Mouse (Mus musculus) cerebellum, adult 2 months (tissue): ENCODE data around the gene Zfp61. TPM values are rescaled to one million over a fixed set of nuclear protein-coding genes. Genes with fewer than 3 reads are reported as not detected.

ENCODE experiments used
- DNase-seq, 2 experiments: peaks; one replicate each; pipeline ENCODE4 v3.0.0; 2021
- H3K27ac ChIP-seq: fragments of 200-500 bp; 2 replicates; pipeline ENCODE4 v1.5.1; 2012; ENCODE audit warnings: low read length, control low read depth, inconsistent platforms; ENCODE audit not compliant: insufficient read depth
- H3K27me3 ChIP-seq: fragments of 200-500 bp; 2 replicates; pipeline ENCODE4 v1.6.1; 2012; ENCODE audit warnings: inconsistent platforms, mild to moderate bottlenecking, low read length, moderate library complexity; ENCODE audit not compliant: control insufficient read depth, insufficient read depth
- H3K4me1 ChIP-seq: fragments of 200-500 bp; 2 replicates; pipeline ENCODE4 v1.6.1; 2011; ENCODE audit warnings: low read length; ENCODE audit not compliant: control insufficient read depth, insufficient read depth
- H3K4me3 ChIP-seq: fragments of 200-500 bp; replicated peaks from 2 replicates; pipeline ENCODE3; 2011; ENCODE audit warnings: mild to moderate bottlenecking, low read depth, low read length, control low read depth; ENCODE audit not compliant: insufficient read depth
- CTCF ChIP-seq: fragments of 200-500 bp; IDR thresholded peaks from 2 replicates; pipeline ENCODE4 v1.5.1; 2011; ENCODE audit warnings: low read depth, mild to moderate bottlenecking, control low read depth, low read length, moderate library complexity, borderline replicate concordance; ENCODE audit not compliant: insufficient read depth
- POLR2A ChIP-seq: fragments of 200-500 bp; IDR thresholded peaks from 2 replicates; pipeline ENCODE4 v1.6.1; 2011; ENCODE audit warnings: low read length, control low read depth, borderline replicate concordance; ENCODE audit not compliant: insufficient read depth
- WGBS: fragments of 180-500 bp; shearing (Covaris S2); methylation state at CpG from one replicate; pipeline ENCODE4 v1.1.7; 2018; 5-methylcytosine and 5-hydroxymethylcytosine counted together
- polyA plus RNA-seq: library from polyadenylated mRNA; depleted of rRNA; stranded (reverse); fragments of >200 nt; gene quantifications from 2 replicates; pipeline ENCODE4 v1.2.3, GENCODE M21; 2012

Gene Zfp61
- polyA plus RNA-seq, 1 experiment, result 36.4 TPM

DNA sequence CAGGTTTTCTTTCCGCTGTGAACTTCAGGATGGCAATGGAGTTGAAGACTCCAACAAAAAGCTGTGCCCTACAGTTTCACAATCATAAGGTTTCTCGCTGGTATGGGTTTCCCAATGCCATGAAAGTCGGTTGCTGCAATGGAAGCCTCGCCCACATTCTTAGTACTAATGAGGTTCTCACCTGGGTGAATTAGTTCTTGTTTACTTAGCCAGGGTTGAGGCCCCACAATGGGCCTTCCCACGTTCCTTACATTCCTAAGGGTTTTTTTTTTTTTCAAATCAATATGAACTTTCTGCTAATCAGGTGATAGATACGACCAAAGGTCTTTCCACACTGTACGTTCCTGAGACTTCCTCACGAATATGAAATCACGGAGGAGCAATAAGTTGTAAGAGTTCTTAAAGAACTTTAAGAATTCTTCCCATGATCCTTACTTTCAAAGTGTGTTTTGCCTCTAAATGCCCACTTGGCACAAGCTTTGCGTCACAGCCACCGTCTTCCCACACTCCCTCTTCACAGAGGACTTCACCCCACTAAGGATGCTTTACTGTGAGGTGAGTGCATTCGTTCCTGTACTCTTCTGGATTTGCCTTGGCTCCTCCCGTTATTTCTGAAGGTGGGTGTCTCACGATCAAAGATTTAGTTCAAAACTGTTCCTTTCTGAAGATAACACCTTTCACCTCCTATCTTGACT lies 26.4 kb upstream of the Zfp61 start:
- Histone ChIP-seq H3K27ac (no peak overlapping the region), H3K4me1 (no peaks in the 10 kb centered on the region), H3K4me3 (no peak overlapping the region), H3K27me3 (no peaks in the 10 kb centered on the region)
- TF ChIP-seq CTCF (no peak), POLR2A (no peak)
- WGBS, result 89% methylated on average over 14 of the region's 14 CpGs
- DNase-seq, result no peak

DNA sequence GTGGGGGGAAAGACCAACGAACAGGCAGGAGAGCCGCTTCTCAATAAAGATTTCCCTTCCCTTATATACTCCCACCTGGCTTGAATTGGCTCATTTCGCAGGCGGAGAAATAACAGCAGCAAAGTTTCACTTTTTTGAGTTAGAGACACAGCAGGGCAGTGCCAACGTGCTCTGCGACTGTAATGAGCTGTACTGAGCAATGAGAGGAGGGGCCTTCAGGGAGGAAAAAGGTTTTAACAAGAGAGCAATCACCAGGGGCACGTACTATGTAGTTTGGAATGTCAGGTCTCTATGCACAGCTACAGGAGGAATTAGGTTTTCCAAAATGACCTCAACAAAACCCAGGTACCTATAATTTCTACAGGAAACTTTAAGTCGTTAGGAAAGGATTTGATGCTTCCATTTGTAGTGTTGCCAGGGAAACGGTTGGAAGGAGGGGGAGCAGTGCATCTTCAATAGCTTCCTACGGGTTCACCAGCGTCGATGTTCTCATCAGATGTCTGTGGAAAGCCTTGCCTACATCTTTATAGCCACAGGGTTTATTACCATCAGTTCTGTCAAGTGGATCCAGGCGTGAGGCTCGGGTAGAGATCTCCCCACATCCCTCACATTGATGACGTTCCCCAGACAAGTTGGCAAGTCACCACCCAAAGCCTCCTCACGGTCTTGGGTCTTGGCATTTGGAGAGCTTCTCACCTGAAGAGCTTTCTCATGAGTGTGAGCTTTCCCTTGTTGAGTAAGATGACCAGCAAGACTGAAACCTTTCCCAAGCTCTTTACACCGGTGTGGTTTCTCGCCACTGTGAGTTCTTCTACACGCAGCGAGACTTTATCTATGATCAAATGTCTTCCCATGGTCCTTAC lies 25.5 kb upstream of the Zfp61 start:
- no peak overlapping the region for H3K27ac ChIP-seq
- 29% methylated on average over 20 of the region's 20 CpGs for WGBS
- TF ChIP-seq POLR2A (no peak), CTCF (no peak)
- H3K4me1 ChIP-seq, result no peaks in the 10 kb centered on the region
- H3K4me3 ChIP-seq, result no peak overlapping the region
- no peaks in the 10 kb centered on the region for H3K27me3 ChIP-seq
- DNase-seq, result no peak

DNA sequence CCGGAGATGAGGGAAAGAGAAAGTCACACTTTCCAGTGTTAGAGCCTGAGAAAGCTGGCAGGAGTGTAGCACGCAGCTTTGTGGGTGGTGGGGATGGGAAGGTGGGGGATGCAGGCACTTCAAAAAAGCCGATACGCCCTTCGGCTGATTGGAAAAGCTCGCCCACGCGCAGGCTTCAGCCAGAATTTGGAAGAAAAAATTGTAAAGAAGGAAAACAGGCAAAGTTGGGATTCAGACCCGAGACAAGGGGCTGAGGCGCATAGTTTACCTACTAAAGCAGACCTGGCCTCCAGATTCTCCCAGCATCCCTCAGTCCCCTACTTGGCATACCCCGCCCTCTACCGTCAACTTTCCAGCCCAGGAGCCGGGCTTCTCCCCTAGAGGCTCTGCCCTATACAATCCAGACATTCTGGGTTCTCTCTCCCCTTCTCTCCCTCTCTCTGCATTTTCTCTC lies 24.7 kb upstream of the Zfp61 start:
- TF ChIP-seq CTCF (no peak), POLR2A (no peak)
- Histone ChIP-seq H3K4me1 (no peaks in the 10 kb centered on the region), H3K4me3 (no peak overlapping the region), H3K27ac (no peak overlapping the region), H3K27me3 (no peaks in the 10 kb centered on the region)
- DNase-seq, result no peak
- WGBS, result 5% methylated on average over 13 of the region's 13 CpGs

DNA sequence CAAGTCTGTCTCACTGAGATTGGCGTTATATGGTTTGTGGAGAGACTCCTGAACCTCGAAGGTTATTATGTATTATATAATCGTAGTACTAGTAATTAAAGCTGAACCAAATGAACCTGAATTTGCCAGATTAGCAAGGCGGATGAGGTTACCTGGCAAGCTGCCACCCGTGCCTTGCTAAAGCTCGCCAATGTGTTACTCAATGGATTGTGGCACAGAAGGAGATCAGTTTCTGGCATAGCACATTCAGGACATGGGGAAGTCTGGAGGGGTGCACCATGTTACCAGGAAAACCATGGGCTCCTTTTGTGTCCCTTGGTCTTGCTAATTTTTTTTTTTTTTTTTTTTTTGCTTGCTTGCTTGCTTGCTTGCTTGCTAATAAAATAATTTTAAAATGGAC lies 24.2 kb upstream of the Zfp61 start:
- Histone ChIP-seq H3K4me1 (no peaks in the 10 kb centered on the region), H3K4me3 (no peak overlapping the region), H3K27ac (no peak overlapping the region), H3K27me3 (no peaks in the 10 kb centered on the region)
- TF ChIP-seq POLR2A (no peak), CTCF (no peak)
- 41% methylated on average over 6 of the region's 6 CpGs for WGBS
- no peak for DNase-seq

DNA sequence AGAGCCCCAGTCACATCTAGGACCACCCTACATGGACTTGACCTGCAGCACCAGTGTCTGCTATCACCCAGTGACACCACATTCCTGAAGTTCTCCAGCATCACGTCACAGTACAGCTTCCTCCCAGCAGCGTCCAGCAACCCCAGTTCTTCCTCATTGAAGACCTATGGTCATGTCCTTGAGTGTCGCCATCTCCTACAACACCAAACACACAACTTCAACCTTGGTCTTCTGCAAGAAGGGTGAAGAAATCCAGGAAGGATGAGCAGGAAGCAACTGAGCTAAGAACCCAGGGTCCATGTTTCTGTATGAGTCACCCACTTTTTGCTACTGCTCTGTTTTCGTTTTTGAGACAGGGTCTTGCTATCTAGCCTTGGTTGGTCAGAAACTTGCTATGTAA lies 21.6 kb upstream of the Zfp61 start:
- DNase-seq, result no peak
- WGBS, result 80% methylated on average over 4 of the region's 4 CpGs
- Histone ChIP-seq H3K4me1 (no peaks in the 10 kb centered on the region), H3K27ac (no peak overlapping the region), H3K4me3 (no peak overlapping the region), H3K27me3 (no peaks in the 10 kb centered on the region)
- TF ChIP-seq CTCF (no peak), POLR2A (no peak)

DNA sequence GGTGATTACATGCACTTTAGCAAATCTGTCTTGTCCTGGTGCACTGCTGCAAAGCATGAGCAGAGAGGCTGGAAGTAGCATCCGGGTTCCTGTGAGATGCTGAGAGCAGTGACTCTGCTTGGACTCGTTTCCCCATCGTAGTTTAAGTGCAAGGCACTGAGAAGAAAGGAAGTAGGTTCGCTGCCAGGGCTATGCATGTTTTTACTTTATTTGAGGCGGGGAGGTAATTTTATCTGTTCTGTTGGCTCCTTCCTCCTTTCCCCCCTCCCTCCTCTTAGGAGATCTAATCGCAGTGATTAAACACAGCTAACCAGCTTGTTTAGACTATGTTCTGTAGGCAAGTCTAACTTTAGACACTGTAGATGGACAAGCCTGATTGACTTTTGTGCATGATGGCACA lies 17.9 kb upstream of the Zfp61 start:
- TF ChIP-seq POLR2A, result no peak
- TF ChIP-seq CTCF, result no peak
- no peak for DNase-seq
- Histone ChIP-seq H3K4me1 (peaks cover 4% of the 10 kb centered on the region; the same call in 1 of the 2 replicates), H3K27me3 (no peaks in the 10 kb centered on the region), H3K4me3 (no peak overlapping the region), H3K27ac (no peak overlapping the region)
- WGBS, result 74% methylated on average over 6 of the region's 6 CpGs

DNA sequence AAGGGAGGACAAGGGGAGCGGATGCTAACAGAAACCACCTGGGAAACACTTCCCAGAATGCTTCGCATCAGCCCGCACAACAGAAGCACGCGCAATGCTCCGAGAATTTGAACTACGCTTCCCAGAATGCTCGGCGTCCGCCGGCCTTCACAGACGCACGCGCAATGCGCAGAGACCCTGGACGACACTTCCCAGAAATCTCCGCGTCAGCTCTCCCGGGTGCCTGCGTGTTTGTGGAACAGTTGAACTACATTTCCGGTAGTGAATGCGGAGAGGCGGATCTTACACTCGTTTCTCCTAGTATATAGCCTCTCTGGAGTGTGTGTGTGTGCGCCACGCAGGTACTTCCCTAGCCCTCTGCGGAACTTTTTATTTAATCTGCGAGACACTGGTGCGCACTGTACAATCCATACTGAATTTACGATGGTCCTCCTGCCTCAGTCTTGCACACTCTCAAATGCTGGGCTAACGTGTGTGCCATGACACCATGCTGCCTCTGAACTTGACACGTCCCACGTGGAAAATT lies 15.6 kb upstream of the Zfp61 start, which contains the start of gene Zfp94:
Gene Zfp94, minus strand, starts transcription at position 100 of the 526 bp plus-strand sequence.
- TF ChIP-seq POLR2A (peak; percentile 86; the same call in 1 of the 2 replicates), CTCF (no peak)
- Histone ChIP-seq H3K27ac (peak within 1 kb of the TSS; percentile 58), H3K4me1 (peaks cover 4% of the 10 kb centered on the region; the same call in 1 of the 2 replicates), H3K27me3 (no peaks in the 10 kb centered on the region), H3K4me3 (peak within 1 kb of the TSS; percentile 85)
- peak; percentile 96 to 98 for DNase-seq
- WGBS, result under 1% methylated on average over 33 of the region's 33 CpGs
